Mouse (Mus musculus) liver (tissue): Measurements from ENCODE around the gene Thada.

Experiments used
- DNase-seq: peaks from one replicate; pipeline ENCODE4 v3.0.0-alpha.2; 2020; ENCODE audit warnings: mixed read lengths

Gene Thada

DNA sequence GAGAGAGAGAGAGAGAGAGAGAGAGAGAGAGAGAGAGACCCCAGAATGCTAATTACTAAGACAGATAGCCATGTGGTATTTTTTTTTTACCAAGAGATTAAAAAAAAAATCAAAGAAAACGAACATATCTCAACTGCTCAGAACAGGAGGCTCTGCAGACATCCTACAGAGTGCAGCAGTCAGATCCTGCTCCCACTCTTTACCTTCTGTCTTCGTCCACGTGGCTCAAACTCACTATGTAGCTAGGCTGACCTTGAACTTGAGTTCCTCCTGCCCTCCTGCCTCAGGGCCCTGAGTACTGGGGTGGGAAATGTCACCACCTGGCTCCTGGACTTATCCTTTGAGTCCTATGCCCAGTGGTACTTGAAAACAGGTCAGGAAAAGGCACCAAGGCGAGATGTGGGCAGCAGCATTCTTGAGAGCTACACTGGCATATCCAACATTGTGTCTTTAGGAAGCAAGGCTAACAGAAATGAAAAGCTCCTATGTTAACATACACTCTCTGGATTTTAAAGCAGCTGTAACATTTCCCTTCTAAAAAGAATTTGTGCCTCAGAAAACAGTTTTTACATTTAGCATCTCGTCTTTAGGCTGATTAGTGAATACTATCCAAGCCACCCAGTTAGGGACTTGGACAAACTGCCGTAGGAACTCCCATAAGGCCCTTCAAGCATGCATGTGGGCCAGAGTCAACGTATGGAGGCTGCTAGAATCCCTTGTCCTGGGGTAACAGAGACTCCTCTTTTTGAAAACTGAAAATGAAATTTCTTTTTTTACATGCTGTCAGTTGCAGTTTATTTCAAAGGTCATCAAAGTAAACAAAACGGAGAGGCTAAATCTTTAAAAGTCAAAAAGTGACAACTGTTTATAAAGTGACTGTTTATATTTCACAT is 183.4 kb downstream of the Thada start:
- DNase-seq, result no peak

DNA sequence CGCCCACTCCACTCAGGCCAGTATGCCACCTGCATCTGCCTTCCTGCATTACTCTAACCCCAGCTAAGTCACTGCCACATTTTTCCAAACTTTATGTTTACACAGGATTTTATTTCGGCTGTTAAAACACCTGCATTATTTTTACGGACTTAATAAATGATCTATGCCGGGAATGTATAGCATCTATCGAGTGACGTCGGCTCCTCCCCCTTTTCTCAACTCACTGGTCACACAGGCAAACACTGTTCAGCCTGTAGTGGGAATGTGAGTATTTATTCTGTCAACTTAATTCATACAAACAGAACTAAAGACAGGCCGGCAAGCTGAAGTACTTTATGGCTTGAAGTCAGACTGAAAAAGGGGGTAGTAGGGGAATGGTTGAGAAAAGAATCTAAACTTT is 187.0 kb downstream of the Thada start:
- DNase-seq, result no peak

DNA sequence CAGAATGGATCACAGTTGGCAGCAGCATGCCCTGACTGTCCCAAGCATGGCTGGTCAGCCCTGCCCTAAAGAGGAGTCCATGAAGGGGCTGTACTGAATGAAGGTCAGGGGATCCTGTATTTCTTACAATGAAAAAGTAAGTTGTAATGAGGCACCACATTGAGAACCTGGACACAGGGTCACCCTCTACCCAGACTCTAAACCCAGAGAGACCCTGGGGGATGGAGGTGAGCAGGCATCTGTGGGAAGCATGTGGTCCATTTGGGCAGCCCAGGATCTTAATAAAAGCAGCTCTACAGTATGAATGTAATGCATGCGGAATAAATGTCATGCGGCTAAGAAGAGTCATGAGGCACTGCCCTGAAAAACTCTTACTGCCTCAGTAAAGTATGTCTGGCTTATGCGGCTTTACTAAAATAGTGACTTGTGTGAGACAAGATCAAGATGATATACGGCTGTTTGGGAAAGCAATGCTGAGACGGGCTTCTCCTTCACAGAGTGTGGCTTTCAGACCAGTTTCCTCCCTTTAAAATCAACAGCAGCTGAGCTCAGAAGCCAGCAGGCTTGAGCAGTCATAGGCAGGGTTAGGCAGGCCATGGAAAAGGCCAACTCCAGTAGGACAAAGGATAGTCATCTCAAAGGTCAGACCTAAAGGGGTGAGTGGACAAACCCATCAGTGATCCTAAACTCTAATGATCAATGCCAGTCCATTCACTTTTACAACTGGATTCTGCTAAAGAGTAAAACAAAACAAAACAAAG is 187.6 kb downstream of the Thada start:
- DNase-seq, result no peak

DNA sequence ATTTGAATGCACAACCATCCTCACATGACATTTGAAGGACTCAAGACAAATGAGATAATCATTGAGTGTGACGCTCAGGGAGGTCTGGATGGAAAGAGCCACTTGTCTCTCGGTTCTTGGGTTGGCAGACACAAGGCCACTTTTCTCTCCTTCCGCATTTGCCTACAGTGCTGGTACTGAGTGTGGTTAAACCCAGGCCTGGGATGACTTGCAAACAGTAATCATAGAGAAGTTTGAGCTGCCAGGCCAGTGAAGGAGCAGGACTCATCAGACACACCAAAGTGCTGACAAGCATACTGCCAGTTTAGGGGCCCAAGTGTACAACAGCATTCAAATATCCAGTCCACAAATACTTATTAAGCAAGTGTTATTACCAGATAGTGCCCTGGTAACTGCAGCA is 191.0 kb downstream of the Thada start:
- DNase-seq, result no peak

DNA sequence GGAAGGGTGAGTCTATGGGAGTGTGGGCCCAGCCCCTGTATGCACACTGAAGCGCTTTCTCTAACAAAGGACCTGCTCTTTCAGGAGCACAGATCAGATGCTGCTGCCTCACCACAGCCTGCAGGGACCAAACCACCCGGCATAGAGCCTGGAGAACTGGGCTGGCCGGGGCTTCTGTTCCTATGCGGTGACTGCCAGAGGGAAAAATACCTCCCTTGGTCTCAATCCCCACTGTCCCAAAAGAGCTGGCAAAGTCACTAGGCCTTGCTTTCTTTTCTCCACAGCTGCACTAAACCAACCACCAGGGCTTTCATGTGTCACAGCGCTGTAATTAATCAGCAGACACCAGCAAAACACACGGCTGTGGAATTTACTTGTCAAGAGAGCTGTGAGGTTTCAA is 191.8 kb downstream of the Thada start:
- no peak for DNase-seq

DNA sequence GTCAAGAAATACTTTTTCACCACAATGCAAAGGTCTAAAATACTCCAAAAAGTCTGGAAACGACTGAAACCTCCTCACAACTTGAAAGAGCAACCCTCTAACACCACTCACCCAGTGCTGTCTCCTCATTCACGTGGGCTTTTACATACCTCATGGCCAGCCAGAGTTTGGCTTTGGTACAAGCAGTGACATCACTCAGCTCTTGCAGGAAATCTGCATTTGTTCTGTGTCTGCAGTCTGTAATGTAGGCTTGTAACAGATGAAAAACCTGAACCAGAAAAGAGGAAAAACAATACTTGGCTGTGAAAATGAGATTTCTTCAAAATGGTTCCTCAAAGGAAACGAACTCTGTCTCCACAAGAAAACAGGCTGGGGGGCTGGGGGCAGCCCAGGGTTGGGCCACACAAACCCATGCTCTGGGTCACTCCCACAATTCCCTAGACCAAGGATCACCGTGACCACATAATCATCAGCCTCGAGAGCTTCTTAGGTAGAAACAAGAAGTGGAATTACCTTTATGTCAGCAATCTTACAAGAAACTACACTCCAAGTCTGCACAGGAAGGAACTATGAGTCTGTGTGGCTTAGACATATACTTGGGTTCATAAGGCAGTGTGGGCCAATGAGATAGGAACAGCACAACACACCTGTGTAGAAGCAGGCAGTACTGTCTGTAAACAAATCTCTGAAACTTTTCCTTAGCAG is 193.3 kb downstream of the Thada start:
- no peak for DNase-seq

DNA sequence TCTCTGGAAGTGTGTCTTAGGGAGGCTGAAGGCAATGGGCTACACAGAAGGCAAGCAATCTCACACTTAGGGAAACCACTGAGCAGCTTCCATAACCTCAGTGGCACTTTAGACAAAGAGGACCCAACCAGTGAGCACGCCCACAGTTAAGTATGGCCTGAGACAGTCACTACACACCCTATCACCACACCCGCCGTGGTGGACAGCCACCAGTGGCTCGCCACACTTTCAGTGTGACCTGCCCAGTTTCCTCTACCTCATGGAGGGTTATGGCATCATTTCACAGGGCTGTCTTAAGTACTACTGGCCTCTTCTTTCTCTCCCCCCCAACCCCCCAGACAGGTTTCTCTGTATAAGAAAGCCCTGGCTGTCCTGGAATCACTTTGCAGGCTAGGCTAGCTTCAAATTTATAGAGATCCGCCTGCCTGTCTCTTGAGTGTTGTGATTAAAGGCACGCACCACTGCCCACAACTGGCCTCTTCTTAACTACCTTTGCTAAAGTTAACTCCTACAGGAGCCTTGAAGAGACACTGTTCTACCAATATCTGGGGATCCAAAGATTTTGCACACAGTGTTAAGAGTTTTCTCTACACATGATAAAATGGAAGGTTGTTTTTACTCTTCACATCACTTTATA is 194.3 kb downstream of the Thada start:
- no peak for DNase-seq

DNA sequence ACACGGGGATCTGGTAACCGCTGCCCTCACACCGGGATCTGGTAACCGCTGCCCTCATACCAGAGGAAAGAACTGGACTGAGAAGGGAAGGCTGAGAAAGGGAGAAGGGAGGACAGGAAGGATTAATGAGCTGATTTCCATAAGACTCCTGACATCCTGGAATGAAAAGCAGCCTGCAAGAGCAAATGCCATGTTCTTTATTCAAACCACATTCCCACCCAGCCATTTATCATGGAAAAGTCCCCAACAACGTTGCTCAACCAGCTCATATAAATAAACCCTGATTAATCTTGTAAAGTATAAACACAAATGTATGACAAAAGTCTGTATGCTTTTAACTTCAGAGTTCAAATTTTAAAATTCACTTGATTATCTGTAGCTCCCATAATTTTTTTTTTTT is 196.3 kb downstream of the Thada start:
- DNase-seq, result no peak

DNA sequence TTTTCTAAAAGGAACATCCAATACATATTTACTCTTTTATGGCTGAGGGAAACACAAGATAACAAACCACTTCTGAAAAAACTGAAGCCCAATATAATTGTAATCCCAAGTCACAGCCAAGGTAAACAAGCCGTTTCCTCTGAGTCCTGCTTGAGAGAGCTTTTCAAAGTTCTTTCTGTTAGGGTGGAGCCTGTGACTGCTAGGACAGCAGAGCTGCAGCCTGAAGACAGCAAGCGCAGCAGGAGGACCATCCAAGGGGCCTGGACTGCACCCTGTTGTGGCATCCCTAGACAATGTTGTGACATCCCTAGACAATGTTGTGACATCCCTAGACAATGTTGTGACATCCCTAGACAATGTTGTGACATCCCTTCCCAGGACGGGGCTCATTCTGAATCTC is 197.6 kb downstream of the Thada start:
- no peak for DNase-seq

DNA sequence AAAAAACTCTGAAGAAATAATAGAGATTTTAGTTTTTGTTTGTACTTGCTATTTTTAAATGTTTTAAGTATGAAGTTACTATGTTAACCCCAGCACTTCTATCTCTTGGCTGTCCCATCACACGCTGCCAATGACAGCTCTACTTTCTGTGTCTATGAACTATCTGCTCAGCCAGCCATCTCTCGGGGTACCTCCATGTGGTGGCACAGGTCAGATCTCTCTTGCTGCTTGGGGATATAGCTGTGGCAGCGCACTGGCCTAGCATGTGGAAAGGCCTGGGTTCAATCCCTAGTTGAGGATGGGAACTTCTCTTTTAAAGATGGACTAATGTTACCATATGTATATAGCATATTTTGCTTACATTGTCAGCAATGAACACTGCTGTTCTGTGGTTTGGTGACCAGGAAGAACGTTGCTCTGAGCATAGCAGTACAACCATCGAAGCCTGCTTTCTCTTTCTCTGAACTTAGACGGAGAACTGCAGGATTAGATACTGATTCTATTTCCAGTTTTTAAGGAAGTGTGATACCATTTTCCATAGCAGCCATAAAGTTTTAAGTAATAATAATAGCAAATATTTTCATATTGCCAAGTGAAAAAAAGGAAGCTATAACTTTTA is 198.4 kb downstream of the Thada start:
- DNase-seq, result no peak

DNA sequence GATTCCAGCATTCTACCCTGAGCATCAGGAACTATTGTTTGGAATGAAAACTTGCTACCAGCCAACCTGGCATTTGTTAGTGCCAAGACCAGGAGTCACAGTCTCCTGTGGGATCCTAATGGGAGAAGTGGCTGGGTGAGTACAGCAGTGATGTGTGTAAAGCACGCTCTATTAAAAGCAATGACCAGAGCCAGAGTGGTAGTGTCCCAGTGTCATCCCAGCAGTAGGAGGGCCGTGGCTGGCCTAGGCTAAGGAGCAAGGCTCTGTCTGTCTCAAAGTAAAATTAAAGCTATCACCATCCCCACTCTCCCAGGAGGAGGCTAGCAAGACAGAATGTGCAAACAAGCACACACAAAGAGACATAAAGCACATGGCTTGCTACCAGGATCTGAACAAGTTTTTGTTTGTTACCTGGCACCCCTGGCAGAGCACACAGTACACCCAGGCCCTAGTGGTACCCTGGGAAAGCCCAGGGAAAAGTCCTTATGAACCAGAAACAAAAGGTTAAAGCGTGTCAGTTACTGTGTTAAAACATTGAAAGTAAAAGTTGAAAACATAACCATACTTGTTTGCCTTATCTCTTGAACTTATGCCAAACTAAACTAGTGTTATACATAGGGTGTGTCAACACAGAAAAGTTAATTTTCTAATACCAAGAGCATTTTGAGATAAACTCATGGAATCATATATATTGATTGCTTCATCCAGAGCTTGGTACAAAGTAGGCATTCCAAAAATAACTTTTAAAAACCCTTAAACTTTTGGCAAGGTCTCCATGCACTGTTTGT is 199.7 kb downstream of the Thada start:
- no peak for DNase-seq

DNA sequence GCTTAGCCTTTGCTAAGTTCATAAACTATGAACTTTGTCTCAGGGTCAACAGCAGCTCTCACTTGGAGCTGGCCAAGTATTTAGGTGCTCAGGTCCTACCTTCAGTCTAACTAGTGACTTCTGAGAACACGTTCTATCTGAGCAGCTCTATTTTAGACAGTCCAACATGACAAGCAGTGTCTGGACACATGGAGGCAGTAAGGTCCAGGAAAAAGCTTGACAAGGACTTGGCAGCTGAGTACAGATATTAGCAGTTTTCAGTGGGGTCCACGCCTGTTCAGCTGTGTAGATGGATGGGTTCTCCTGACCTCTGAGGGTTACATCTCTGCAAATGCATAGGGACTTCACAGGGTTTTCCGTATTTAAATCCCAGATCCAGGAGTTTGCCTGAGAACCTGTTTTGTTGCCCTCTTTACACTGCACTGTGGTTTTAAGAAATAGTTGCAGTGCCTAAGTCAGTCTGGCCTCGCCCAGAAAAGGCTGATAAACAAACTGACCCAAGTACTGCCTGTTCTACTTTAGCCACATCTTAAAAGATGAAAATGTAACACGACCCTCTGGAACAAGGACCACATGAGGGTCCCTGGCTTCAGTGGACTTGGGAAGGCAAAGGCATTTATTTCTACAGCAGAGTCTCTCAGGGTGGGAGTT is 200.4 kb downstream of the Thada start:
- no peak for DNase-seq

DNA sequence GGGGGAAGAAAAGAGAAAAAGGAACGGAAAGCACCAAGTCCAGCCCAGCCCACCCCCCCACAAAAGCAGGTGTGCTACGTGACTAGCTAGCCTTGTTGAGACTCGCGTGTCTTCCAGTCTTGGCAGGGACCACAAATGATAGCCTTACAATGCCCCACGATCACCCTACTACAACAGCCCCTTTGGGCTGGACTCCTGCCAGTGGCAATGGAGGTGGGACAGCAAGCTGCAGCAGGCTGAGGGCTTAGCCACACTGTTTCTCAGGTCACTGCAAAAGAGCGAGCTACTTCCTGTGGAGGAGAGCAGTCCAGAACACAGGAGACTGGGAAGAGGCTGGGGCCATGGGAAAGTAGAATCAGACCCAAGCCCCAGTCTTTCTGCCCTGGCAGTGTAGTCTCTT is 201.7 kb downstream of the Thada start:
- DNase-seq, result no peak

DNA sequence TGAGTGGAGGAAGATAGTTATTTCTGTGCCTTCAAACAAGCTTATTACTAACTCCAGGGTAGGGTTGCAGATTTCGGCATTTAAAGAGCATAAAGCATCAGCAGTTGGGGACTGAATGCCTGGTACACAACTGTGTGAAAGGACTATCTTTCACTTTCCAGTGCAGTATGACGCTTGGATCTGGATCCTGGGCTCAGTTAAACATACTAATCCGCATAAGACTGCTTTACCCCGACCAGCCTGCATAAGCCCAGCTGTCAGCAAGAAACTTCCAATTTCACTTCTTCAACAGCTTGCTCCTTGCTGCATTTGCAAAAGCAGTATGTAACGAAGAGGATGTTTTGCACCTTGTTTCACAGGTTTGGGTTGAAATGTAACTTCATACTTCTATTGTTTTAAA is 202.4 kb downstream of the Thada start:
- DNase-seq, result no peak

DNA sequence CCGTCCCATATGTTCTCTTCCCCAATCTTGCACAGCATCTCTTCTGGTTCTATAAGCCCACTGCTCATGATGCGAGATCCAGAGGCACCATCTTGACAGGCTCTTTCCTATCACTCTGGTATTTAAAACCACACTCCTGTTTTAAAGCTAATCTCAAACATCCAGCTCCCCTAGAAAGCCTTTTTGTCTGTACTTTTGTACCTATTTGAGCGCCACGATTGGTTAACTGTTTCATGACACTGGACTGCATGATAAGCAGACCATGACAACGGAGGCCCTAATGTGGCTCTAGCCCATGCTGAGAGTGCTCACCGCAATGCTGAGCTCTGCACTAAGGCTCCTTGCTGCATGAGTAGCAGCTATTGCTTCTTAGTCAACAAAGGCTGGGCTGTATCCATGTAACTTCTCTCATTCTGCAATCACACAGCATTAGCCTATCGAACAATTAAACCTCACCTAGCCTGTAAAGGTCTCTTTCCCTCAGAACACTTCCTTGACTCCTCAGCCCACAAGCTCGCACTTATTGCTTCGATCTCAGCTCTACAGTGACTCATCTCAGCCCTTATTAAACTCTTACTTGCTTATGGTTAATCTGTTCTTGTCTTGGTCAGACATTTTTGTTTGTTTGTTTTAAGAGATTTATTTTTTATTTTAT is 203.6 kb downstream of the Thada start:
- DNase-seq, result peak; percentile 68

DNA sequence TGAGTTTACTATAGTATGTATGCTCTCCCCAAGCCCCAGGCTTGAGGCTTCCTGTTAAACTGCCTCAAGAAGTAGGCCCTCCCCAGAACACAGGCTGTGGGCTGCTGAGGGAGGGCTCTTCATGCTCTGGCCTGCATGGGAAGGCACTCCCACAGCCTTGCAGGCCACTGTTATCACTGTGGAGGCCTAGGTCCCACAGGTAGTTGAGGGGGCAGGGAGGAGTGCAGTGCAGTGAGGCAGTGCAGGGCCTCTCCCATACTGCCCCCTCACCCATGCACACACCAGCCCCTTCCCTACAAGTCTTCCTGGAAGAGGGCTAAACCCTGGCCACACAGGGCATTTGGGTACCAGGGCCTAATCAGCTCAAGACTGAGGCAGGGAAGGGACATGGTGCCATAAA is 205.0 kb downstream of the Thada start:
- peak; percentile 57 for DNase-seq

DNA sequence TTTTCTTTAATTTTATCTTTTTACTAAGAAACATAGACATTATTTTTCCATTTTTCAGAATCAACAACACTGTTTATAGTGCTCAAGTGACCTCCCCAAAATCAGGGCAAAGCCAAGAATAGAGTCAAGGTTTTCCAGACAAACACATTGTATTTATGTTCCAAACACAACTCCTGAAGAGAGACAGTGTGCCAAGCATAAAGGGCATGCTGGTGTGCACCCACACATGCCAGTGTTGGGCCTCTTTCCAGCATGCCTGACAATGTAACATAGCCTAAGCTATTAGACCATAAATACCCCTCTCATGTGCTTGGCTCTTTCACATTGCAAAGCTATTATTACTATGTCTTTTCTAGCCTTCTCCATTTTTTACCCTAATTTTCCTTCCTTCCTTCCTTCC is 205.8 kb downstream of the Thada start:
- DNase-seq, result no peak

DNA sequence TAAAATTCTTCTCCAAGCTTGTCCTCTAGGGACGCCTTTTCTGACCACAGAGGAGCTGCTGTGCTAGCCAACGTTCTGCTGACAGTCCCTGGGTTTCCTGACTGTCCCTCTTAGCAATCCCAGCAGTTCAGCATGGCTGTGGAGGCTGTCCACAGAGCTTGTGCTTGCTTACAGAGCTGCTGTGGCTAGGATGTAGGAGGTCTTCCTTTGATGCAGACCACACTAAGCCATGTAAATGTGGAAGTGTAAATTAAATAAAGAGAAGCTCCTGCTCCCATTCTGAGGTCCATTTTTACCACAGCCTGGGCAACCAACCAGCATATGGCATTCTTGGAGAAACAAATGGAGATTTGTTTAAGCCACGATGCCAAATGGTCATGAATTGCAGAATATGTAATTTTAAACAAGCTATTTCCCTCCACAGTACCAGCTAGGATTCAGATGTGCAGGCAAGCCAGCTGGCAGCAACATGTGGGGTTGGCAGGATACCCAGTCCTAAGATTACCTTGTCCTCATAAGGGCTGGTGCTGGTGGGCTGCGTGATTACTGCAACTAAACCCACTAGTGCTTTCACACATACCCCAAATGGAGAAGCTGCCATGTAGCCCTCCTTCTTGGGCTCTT is 207.3 kb downstream of the Thada start:
- DNase-seq, result no peak

DNA sequence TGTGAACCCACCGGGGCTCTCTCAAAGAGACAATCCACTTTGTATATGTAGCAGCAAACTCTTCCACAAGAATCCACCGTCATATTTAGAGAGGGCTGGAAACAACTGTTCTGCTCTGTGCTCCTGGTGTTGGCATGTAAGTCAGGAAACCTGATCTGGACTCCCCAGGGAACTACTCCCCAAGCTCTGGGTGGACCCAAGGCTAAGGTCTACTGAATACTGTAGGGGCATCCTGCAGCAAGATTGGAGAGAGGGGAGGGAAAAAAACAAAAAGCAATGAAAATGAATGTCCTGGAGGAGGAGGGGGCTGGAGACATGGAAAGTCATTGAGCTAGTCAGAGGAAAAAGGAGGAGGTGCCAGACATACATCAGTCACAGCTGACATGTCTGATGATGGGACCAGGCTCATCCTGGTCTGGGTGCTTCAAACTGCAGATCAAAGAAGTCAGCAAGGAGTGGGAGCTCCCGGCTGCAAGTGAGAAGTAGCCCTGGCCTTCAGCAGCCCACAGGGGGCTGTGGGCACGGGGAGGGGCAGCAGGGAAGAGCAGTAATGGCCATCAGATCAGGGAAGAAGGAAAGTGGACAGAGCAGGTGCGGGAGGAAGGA is 208.0 kb downstream of the Thada start:
- no peak for DNase-seq
